Mouse (Mus musculus) kidney, adult 2 months (tissue): ENCODE measurements around the gene Olfr1293-ps.

Experiments
- CTCF ChIP-seq: fragments of 200-500 bp; conservative IDR thresholded peaks from 2 replicates; pipeline ENCODE4 v1.5.1; 2011; ENCODE audit warnings: low read depth, mild to moderate bottlenecking, control low read depth, low read length, moderate library complexity, mixed read lengths; ENCODE audit not compliant: insufficient read depth, insufficient read length
- POLR2A ChIP-seq: fragments of 200-500 bp; IDR thresholded peaks from one replicate; pipeline ENCODE4 v1.6.1; 2011; ENCODE audit warnings: low read depth, low read length, control low read depth

GRCm38 (mm10) chr2:111524903-111525302 is at the start of gene Olfr1293-ps:
- TF ChIP-seq CTCF (no peak), POLR2A (no peak)
